Mouse (Mus musculus) megakaryocyte, embryonic 14.5 days (primary cell): ENCODE measurements at regions not wholly inside any gene's neighbourhood (a gene's known extent, or its start where the extent isn't known, plus 50 kb on each side); places are given as distances from the start of the nearest gene placed in this dataset.

Experiments used
- FLI1 ChIP-seq: IDR thresholded peaks from 2 replicates; pipeline ENCODE4 v1.6.1; 2012; ENCODE audit warnings: low read length, inconsistent platforms, mixed read lengths
- GATA1 ChIP-seq: IDR thresholded peaks from 3 replicates; pipeline ENCODE4 v1.6.1; 2012; ENCODE audit warnings: mixed read lengths, low read length, inconsistent platforms, borderline replicate concordance

DNA sequence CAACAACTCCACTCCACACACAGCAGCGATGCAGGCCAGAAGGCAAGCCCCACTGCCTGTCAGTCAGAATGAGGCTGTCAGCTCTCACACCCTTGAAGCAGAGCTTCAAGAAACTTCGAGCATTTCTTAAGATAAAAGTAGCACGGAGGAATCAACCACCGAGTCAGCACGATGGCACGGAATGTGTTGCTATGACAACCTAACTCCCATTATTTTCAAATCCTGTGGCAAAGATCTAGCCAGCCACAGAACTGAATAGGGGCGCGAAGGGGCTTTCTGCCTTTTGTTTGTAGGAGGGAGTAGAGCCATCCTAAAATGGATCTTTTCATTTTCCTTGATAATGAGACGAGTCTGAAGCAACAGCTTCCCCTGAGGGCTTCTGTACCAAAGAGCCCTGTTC lies 259.1 kb downstream of the Prdm2 start:
- TF ChIP-seq GATA1, result no peak
- no peak for TF ChIP-seq FLI1
